Mouse (Mus musculus): ENCODE measurements around the gene Phgdh. TPM values are rescaled to one million over a fixed set of nuclear protein-coding genes. Genes with fewer than 3 reads are reported as not detected.

Gene Phgdh
- polyA plus RNA-seq, 1 experiment from 2014 or later, result 230 TPM

GRCm38 (mm10) chr3:98295965-98296364, 43.8 kb downstream of the Phgdh start:
- H3K4me1 ChIP-seq (ENCODE audit: insufficient read depth), result no peaks in the 10 kb centered on the region
- no peak overlapping the region for H3K9ac ChIP-seq
- H3K4me2 ChIP-seq, result no peak overlapping the region
- H3K27ac ChIP-seq (ENCODE audit: low read depth), result no peak overlapping the region
- 65% methylated on average over 10 of the region's 10 CpGs for WGBS
- no peak overlapping the region for H3K4me3 ChIP-seq (ENCODE audit: low read depth, low read length)
- ATAC-seq (ENCODE audit: insufficient read depth) (no peak), DNase-seq (no peak)
- TF ChIP-seq CTCF (IDR thresholded peaks at IDR 0.05; ENCODE audit: low read depth), result peak; percentile 22; the same call in 1 of the 2 replicates
- no peaks in the 10 kb centered on the region for H3K27me3 ChIP-seq (ENCODE audit: insufficient read depth, low read length)
- no peaks in the 10 kb centered on the region for H3K9me3 ChIP-seq (ENCODE audit: low read depth, low read length)
- no peaks in the 10 kb centered on the region for H3K36me3 ChIP-seq (ENCODE audit: insufficient read depth)

GRCm38 (mm10) chr3:98291044-98291443, 48.7 kb downstream of the Phgdh start:
- WGBS, result 78% methylated on average over 9 of the region's 9 CpGs
- Histone ChIP-seq H3K27me3 (ENCODE audit: insufficient read depth, low read length) (no peaks in the 10 kb centered on the region), H3K4me1 (ENCODE audit: insufficient read depth) (no peaks in the 10 kb centered on the region), H3K27ac (ENCODE audit: low read depth) (no peak overlapping the region), H3K4me3 (ENCODE audit: low read depth, low read length) (no peak overlapping the region), H3K36me3 (ENCODE audit: insufficient read depth) (no peaks in the 10 kb centered on the region), H3K9me3 (ENCODE audit: low read depth, low read length) (no peaks in the 10 kb centered on the region), H3K4me2 (no peak overlapping the region), H3K9ac (no peak overlapping the region)
- no peak for DNase-seq
- ATAC-seq (ENCODE audit: insufficient read depth), result no peak
- no peak for TF ChIP-seq CTCF (IDR thresholded peaks at IDR 0.05; ENCODE audit: low read depth)

DNA sequence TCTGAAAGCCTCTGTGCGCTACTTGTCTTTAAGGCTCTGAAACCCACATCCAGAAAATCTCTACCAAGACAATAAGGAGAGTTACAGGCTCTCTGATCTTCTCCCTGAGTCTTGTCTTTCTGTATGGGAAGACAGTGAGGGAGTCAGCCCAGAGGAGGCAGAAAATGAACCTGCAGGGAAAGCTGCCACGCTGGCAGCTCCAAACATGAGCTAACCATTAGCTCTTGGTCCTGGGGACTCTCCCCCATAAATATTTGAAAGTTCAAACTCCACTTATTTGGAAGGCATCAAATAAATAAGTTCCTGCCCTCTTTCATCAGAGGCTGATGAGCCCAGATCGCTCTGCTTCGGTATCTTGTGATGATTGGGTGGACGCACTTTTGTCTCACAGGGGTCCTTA, 56.6 kb downstream of the Phgdh start:
- no peak overlapping the region for H3K9ac ChIP-seq
- no peak for ATAC-seq (ENCODE audit: insufficient read depth)
- TF ChIP-seq CTCF (IDR thresholded peaks at IDR 0.05; ENCODE audit: low read depth), result no peak
- DNase-seq, result no peak
- peaks cover 8% of the 10 kb centered on the region; the same call in 1 of the 2 replicates for H3K4me1 ChIP-seq (ENCODE audit: insufficient read depth)
- no peak overlapping the region for H3K4me3 ChIP-seq (ENCODE audit: low read depth, low read length)
- H3K4me2 ChIP-seq, result no peak overlapping the region
- H3K36me3 ChIP-seq (ENCODE audit: insufficient read depth), result no peaks in the 10 kb centered on the region
- 84% methylated on average over 5 of the region's 5 CpGs for WGBS
- H3K27ac ChIP-seq (ENCODE audit: low read depth), result no peak overlapping the region
- no peaks in the 10 kb centered on the region for H3K27me3 ChIP-seq (ENCODE audit: insufficient read depth, low read length)
- no peaks in the 10 kb centered on the region for H3K9me3 ChIP-seq (ENCODE audit: low read depth, low read length)

DNA sequence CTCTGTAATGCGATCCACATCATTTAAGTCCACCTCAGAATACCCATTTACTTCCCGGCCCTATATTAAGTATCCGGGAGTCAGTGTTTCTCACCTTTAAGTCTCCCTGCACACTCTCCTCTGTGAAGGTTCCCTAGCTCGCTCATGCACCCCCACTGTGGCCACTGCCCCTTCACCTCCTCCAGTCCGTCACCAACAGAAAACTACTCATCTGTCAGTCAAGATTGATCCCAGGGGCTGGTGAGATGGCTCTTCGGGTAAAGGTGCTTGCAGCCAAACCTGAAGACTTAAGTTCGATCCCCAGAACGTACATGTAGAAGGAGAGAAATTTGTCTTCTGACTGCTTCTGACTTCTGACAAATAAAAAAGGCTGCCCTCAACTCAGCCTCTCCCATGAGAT, 57.4 kb downstream of the Phgdh start:
- no peaks in the 10 kb centered on the region for H3K27me3 ChIP-seq (ENCODE audit: insufficient read depth, low read length)
- ATAC-seq (ENCODE audit: insufficient read depth), result no peak
- DNase-seq, result no peak
- H3K27ac ChIP-seq (ENCODE audit: low read depth), result no peak overlapping the region
- 90% methylated on average over 8 of the region's 8 CpGs for WGBS
- H3K9ac ChIP-seq, result no peak overlapping the region
- no peak overlapping the region for H3K4me2 ChIP-seq
- H3K4me3 ChIP-seq (ENCODE audit: low read depth, low read length), result no peak overlapping the region
- no peak for TF ChIP-seq CTCF (IDR thresholded peaks at IDR 0.05; ENCODE audit: low read depth)
- H3K36me3 ChIP-seq (ENCODE audit: insufficient read depth), result no peaks in the 10 kb centered on the region
- peaks cover 8% of the 10 kb centered on the region; the same call in 1 of the 2 replicates for H3K4me1 ChIP-seq (ENCODE audit: insufficient read depth)
- no peaks in the 10 kb centered on the region for H3K9me3 ChIP-seq (ENCODE audit: low read depth, low read length)

GRCm38 (mm10) chr3:98280933-98281678, 58.7 kb downstream of the Phgdh start:
- TF ChIP-seq CTCF (IDR thresholded peaks at IDR 0.05; ENCODE audit: low read depth), result peak; percentile 94

DNA sequence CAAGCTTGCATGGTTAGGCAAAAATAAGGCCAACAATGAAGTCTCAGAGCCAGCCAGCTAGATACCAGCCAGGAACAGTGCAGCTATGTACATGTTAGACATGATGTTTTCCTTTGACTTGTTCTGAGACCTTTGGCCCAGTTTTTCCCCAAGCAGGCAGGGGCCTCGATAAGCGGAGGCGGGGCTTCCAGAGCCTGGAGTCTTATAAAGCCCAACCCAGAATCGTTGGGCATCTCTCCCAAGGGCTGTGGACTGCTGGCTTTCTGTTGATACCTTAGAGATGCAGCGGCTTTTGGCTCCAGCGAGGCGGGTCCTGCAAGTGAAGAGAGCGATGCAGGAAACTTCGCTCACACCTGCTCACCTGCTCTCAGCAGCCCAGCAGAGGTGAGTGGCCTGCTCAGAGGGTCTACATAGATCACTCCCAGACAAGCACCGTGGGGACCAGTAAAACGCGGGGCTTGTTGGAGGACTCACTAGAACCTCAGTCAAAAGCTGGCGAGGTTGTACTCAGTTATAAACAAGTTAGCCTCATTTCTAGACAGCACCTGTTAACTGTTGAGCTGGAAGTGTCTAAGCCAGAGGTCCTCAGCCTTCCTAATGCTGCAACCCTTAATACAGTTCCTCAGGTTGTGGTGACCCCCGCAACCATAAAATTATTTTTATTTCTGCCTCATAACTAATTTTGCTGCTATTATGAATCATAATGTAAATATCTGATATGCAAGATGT, 59.4 kb downstream of the Phgdh start, which contains the start of gene Hmgcs2:
Gene Hmgcs2, plus strand, starts transcription at position 232 of the 729 bp plus-strand sequence.
- H3K27me3 ChIP-seq (ENCODE audit: insufficient read depth, low read length), result no peaks in the 10 kb centered on the region
- H3K9me3 ChIP-seq (ENCODE audit: low read depth, low read length), result no peaks in the 10 kb centered on the region
- H3K27ac ChIP-seq (ENCODE audit: low read depth), result no peak within 1 kb of the TSS
- no peaks in the 10 kb centered on the region for H3K36me3 ChIP-seq (ENCODE audit: insufficient read depth)
- H3K4me2 ChIP-seq, result peak within 1 kb of the TSS; percentile 27
- DNase-seq (peak; percentile 68), ATAC-seq (ENCODE audit: insufficient read depth) (peak; percentile 59; the same call in 1 of the 2 replicates)
- TF ChIP-seq CTCF (IDR thresholded peaks at IDR 0.05; ENCODE audit: low read depth), result no peak
- peaks cover 8% of the 10 kb centered on the region; the same call in 1 of the 2 replicates for H3K4me1 ChIP-seq (ENCODE audit: insufficient read depth)
- no peak within 1 kb of the TSS for H3K4me3 ChIP-seq (ENCODE audit: low read depth, low read length)
- whole genome bisulfite sequencing, result 45% methylated on average over 14 of the region's 14 CpGs
- H3K9ac ChIP-seq, result no peak within 1 kb of the TSS

More at GRCm38 (mm10) chr3:98280933-98281678, 58.7 kb downstream of the Phgdh start:
- 23% methylated on average over 12 of the region's 12 CpGs for WGBS
- Histone ChIP-seq H3K9me3 (ENCODE audit: low read depth, low read length) (no peaks in the 10 kb centered on the region), H3K27me3 (ENCODE audit: insufficient read depth, low read length) (no peaks in the 10 kb centered on the region), H3K4me3 (ENCODE audit: low read depth, low read length) (no peak overlapping the region), H3K4me2 (peak overlapping the region; percentile 27), H3K36me3 (ENCODE audit: insufficient read depth) (no peaks in the 10 kb centered on the region), H3K9ac (no peak overlapping the region), H3K4me1 (ENCODE audit: insufficient read depth) (peaks cover 8% of the 10 kb centered on the region; the same call in 1 of the 2 replicates), H3K27ac (ENCODE audit: low read depth) (no peak overlapping the region)
- DNase-seq, result peak; percentile 87
- ATAC-seq (ENCODE audit: insufficient read depth), result peak; percentile 84

GRCm38 (mm10) chr3:98279682-98280081, 60.1 kb downstream of the Phgdh start:
- Histone ChIP-seq H3K36me3 (ENCODE audit: insufficient read depth) (no peaks in the 10 kb centered on the region), H3K4me3 (ENCODE audit: low read depth, low read length) (no peak overlapping the region), H3K4me1 (ENCODE audit: insufficient read depth) (peaks cover 8% of the 10 kb centered on the region; the same call in 1 of the 2 replicates), H3K27ac (ENCODE audit: low read depth) (no peak overlapping the region), H3K9ac (no peak overlapping the region), H3K27me3 (ENCODE audit: insufficient read depth, low read length) (no peaks in the 10 kb centered on the region), H3K9me3 (ENCODE audit: low read depth, low read length) (no peaks in the 10 kb centered on the region), H3K4me2 (no peak overlapping the region)
- DNase-seq (no peak), ATAC-seq (ENCODE audit: insufficient read depth) (no peak)
- WGBS, result 26% methylated on average over 4 of the region's 4 CpGs
- TF ChIP-seq CTCF (IDR thresholded peaks at IDR 0.05; ENCODE audit: low read depth), result no peak

All from lung, embryonic 14.5 days (tissue).